Mouse (Mus musculus): ENCODE data around the gene Fkbp1a. TPM values are rescaled to one million over a fixed set of nuclear protein-coding genes. Genes with fewer than 3 reads are reported as not detected.
A peak's percentile ranks its signal among the peaks of the same experiment; 100 is the strongest.

The Fkbp1a gene
- total RNA-seq, 2 experiments from 2014 or later = 558 to 568 TPM

DNA sequence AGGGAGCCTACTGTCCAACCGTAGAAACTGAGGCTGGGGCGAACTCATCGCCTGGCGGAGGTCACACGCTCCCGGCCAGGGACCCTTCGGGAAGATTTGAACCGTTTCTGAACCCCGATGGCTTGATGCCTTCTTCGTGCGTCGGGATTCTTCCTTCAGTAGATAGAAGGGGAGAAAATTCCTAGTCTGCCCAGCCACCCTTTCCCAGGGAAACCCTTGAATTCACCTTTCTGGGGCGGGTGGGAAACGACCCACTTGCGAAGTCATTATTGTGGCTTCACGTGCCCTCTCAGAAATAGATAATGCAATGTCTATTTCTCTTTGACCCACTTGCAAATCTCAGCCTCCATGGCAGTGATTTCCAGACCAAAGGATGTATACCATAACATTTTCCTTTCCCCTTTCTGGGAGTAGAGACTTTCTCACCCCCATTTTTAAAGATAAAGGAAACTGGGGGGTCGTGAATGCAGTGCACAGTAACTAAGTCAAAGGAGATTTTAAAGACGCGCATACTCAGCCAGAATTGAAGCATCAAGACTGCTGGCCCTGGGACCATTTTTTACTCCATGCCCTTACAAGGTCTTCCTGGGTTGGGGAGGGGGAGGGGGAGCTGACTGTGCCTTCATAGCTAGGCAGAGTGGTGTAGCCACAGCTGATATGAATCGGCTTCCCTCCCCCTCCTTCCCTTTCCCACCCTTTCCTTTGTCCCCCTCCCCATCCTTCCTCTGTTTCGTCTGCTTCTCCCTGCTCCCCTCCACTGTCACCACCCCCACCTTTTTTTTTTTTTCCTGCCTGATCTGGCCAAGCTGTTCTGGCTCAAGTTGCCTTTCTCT, 996 bp downstream of the Fkbp1a start:
- DNase-seq (ENCODE audit: extremely low spot score in 1 of 2, low spot score in 2 of 2) = peak in 1 of 2 experiments; percentile 79
- intact Hi-C loops (cut with DNase I) = no loop called here

DNA sequence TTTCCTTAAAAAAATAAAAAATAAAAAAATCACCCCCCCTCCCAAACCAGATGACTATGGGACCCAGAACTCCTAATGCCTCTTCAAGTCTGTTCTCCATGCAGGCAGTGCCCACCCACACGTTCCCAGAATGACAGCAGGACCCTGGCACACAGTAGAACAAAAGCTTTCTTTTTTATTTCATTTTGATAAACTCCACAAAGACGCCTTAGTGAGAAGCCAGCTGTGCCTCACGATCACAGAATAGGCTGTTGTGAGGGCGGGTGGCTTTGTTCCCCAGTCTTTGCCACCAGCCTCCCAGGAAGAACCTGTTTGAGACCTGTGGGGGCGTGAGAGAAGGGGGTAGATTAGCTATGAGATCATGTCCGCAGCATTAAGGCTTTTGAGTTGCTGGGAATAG, 2.4 kb downstream of the Fkbp1a start:
- intact Hi-C loops (cut with DNase I) = loop anchor here (5.0 kb wide), 2 partner anchors 32 to 47 kb away; no protein-coding TSS in a partner anchor
- no peak for DNase-seq (ENCODE audit: extremely low spot score in 1 of 2, low spot score in 2 of 2)

DNA sequence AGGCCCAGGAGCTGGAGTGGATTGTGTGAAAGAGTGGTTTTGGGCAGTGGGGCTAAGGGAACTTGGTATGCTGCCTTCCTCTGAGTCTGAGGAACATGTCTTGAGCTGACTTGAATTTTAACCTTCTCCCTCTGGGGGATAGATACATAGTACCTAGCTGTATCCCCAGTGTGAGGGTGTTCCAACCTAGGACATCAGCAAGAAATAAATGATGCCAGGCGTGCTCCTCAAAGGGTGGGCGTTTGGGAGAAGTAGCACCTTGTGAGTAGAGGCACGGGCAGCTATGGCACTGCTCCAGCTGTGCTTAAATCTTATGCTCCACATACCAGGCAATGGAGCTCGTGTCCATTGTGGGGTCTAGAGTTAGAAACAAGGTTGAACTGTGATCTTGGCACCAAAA, 4.3 kb downstream of the Fkbp1a start:
- no peak for DNase-seq (ENCODE audit: extremely low spot score in 1 of 2, low spot score in 2 of 2)
- intact Hi-C loops (cut with DNase I) = loop anchor here (5.0 kb wide), 2 partner anchors 34 to 49 kb away; no protein-coding TSS in a partner anchor

DNA sequence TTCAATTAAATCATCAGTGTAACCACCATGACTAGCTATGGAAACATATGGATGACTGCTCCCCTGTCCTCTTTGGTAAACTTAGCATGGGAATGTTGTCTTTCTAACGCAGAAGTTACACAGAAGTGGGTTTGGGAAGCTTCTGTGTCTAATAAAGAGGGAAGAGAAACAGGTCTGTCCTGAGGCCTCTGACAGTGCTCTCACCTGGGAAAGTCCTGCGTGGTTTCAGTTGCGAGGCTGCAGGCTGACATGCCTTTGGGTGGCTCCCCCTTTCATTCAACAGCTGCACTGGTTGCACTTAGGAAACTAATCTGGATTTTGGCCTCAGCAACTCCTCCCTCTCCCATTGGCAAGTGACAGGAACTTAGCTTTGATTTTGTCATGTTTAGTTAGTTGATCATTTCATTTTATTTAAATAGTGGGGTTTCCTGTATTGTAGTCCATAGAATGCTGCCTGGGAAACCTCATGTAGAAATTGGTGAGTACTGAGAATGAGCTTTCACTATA, 7.4 kb downstream of the Fkbp1a start:
- no peak for DNase-seq (ENCODE audit: extremely low spot score in 1 of 2, low spot score in 2 of 2)
- intact Hi-C loops (cut with DNase I) = loop anchor here (5.0 kb wide), 2 partner anchors 37 to 52 kb away; no protein-coding TSS in a partner anchor

DNA sequence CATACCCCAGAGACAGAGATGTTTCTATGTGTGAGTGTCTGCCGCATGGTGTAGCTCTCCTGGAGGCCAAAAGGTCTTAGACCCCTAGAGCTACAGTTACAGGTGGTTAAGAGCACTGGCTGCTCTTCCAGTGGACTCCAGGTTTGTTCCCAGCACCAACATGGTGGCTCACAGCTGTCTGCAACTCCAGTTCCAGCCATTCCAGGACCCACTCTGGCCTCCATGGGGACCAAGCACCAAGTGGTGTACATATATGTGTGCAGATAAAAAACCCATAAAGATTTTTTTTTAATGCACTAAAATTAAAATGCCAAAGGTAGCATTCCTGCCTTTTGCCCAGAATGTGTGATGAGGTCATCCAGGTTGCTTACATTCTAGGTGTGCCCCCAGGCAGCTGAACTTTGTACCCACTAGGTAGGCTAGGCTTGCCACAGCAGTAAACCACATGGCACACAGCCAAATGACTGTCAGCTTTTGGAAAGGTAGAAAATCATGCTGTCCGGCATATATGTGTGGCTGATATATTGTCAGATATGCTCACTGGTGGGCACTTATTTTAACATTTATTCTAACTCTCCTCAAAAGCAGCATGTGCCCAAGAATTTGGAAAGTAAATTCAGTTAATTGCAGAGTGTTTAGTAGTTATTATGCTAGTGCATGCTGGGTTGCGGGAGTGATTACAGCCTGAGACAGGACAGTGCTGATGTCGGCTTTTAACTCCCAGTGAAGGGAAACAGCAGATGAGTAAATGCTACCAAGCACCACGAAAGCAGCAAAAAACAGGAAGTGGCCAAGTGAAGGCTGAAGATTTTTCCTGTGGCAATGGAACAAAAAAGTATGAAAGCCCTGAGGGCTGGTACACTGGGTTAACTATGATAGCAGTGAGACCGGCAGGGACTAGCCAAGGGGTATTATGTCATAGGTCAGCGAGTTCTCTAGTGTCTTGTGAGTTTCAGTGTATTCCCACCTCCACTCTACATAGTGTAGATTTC, 20.9 kb downstream of the Fkbp1a start:
- intact Hi-C loops (cut with DNase I) = no loop called here
- no peak for DNase-seq (ENCODE audit: extremely low spot score in 1 of 2, low spot score in 2 of 2)

DNA sequence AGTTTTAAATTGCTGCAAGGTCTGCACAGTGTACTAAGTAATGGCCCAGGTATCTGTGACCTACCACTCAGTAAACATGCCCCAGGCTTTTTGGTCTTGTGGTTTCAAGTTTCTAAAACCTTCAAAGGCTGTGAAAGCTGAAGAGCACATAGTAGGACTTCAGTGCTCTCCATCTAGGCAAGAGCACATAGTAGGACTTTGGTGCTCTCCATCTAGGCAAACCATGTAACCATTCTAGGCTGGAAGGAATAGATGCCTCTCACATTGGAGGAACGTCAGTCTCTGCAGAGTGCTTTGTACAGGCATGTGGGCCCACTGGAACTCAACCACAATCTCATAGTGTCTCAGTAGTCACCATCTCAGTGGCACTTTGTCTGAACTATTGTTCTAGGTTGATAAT, 21.7 kb downstream of the Fkbp1a start:
- no peak for DNase-seq (ENCODE audit: extremely low spot score in 1 of 2, low spot score in 2 of 2)
- intact Hi-C loops (cut with DNase I) = no loop called here

DNA sequence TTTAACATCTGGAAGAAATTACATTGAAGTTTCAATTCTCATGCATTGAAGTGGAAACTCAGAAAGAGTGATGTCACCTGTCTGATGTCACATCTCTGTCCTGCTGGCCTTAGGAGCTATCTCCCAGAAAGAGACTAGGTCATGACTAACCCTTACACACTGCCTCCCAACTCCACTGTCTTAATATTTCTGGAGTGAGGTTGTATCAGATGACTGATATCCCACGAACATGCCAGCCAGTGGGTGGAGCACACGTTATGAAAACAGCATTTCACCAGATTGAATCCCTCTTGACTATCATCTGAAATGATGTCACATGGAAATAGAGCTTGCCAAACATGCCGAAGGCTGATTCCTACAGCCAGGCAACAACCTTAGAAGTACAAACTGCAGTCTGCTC, 22.7 kb downstream of the Fkbp1a start:
- DNase-seq (ENCODE audit: extremely low spot score in 1 of 2, low spot score in 2 of 2) = no peak
- intact Hi-C loops (cut with DNase I) = no loop called here

DNA sequence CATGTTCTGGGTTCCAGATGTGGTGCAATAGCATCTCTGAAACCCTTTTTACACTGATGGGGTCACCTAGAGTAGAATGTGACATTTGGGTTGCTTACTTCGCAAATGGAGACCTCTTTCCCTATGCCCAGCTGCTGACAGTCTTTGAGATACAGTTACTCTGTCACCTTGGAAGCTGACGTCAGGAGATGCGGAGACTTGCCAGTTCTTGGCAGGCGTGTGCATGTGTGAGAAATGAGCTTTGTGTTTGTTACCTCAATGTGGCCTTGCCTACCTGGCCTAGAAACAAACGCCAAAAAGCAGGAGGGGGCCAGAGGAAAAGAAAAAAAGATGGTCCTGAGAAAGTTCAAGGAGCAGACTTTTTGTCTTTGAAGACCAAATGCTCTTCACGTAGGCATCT, 24.6 kb downstream of the Fkbp1a start:
- no peak for DNase-seq (ENCODE audit: extremely low spot score in 1 of 2, low spot score in 2 of 2)
- intact Hi-C loops (cut with DNase I) = no loop called here

DNA sequence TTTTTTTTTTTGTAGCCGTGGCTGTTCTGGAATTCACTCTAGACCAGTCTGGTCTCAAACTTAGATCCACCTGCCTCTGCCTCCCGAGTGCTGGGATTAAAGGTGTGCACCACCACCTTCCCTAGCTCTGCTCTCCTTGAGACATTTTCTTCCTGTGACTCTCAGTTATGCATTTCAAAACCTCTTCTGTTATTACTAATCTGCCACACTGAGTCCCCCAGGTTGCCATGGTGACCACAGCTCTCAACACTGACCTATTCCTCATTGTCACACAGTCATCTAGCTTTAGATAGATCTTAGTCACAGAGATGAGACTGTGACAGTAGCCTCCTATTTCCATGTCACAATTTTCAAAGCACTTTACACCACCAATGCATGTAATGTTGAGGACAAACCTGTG, 27.2 kb downstream of the Fkbp1a start:
- DNase-seq (ENCODE audit: extremely low spot score in 1 of 2, low spot score in 2 of 2) = no peak
- intact Hi-C loops (cut with DNase I) = no loop called here

DNA sequence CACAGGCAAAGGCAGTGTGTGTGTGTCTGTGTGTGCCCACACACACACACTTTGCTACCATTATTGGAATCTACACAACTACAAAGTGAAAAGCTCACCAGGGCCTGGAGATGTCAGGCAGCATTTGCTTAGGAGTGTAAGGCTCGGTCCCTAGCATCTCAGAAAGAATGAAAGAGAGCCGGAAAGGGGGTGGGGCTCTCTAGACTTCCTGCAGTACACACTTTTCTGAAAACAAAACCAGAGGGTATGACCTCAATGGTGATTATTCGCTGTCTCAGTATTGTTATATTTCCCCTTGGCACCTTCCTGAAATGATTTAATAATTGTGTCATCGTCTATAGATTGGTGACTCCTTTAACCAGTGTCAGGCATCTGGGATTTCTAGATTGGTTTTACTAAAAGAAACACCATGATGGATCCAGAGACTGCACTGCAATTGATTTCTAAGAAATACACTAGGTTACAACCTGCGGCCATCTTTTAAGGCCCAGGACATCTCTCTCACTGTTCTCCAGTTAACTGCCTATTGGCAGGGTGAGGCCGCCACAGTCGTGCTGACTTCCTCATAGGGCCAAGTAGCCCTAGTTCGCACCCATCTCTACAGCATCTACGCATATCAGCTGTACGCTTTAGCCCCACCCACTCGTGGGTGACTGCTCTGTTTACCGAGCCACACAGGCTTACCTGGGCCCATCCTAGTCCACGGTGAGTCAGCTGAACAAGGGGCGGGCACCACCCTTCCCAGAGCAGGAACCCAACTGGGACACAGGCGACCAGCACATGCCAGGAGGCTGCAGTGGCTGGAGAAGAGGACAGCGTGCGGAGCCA, 29.8 kb downstream of the Fkbp1a start, which contains the start of gene Sdcbp2:
Gene Sdcbp2 (plus strand): TSS at position 750 of the 828 bp plus-strand sequence.
- no peak for DNase-seq (ENCODE audit: extremely low spot score in 1 of 2, low spot score in 2 of 2)
- intact Hi-C loops (cut with DNase I) = loop anchor here (10.0 kb wide), 2 partner anchors 133 to 163 kb away; partner anchors contain the start of gene Tmem74b

DNA sequence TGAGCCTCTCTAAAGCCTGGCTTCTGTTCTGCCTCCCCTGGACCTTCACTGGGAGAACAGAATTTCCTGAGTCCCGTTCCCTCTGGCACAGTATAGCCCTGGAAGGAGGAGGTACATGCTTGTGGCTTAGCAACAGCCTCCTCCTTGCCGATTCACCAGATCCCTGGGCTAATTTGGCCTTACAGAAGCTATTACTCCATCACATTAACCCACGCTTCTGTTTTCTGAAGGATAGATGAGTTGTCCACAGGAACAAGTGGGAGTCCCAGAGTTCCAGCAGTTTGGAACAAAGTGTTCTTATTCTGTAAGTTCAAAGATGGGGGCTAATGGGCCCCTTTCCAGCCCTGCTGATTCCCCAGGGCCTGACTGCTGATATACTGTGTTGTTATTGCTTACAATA, 31.4 kb downstream of the Fkbp1a start:
- intact Hi-C loops (cut with DNase I) = loop anchor here (10.0 kb wide), 2 partner anchors 131 to 161 kb away; partner anchors contain the start of gene Tmem74b
- DNase-seq (ENCODE audit: extremely low spot score in 1 of 2, low spot score in 2 of 2) = no peak

DNA sequence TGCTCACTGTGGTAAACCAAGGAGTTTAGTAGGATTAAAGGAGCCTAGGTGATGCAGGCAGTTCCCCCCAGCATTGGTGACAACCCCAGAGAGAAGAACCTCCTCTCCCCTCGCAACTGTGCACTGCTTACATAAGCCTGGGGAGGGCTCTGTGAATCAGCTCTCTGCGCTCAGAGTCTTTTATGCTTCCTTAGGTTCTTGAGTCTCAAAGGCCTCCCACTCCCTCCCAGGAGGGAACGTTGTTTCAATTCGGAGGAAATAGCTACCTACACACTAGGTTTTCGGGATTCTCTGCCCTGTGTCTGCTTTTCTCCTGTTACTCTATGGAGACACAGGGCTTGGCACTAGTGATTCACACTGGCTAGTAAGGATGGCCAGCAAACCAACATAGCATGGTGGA, 32.3 kb downstream of the Fkbp1a start:
- DNase-seq (ENCODE audit: extremely low spot score in 1 of 2, low spot score in 2 of 2) = no peak
- intact Hi-C loops (cut with DNase I) = loop anchor here (10.0 kb wide), 2 partner anchors 130 to 160 kb away; partner anchors contain the start of gene Tmem74b

DNA sequence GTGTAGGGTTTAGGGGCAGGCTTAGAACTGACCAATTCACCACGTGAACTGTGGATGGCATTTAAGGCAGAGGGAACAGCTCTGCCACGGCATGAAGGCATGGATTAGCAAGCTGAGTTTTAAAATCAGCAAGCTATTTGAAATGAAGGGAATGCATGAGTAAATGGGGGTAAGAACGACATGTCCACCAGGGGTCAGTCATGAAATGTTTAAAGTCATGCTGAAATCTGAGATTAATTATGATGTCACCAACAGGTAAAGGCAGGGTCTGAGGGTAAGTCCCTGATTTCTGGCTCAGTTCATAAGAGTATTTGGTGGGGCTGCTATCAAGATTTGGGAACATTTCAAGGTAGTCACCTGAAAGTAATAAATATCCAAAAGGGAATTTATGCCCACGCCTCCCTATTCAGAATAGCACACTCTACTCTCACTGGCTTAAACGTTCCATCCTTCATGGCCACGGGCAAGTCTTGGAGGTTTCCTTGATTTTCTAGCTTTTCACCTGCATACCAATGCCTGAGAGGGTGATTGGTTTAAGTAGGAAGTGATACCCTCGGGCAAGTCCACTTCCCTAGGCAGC, 32.9 kb downstream of the Fkbp1a start:
- intact Hi-C loops (cut with DNase I) = loop anchor here (10.0 kb wide), 2 partner anchors 130 to 160 kb away; partner anchors contain the start of gene Tmem74b

DNA sequence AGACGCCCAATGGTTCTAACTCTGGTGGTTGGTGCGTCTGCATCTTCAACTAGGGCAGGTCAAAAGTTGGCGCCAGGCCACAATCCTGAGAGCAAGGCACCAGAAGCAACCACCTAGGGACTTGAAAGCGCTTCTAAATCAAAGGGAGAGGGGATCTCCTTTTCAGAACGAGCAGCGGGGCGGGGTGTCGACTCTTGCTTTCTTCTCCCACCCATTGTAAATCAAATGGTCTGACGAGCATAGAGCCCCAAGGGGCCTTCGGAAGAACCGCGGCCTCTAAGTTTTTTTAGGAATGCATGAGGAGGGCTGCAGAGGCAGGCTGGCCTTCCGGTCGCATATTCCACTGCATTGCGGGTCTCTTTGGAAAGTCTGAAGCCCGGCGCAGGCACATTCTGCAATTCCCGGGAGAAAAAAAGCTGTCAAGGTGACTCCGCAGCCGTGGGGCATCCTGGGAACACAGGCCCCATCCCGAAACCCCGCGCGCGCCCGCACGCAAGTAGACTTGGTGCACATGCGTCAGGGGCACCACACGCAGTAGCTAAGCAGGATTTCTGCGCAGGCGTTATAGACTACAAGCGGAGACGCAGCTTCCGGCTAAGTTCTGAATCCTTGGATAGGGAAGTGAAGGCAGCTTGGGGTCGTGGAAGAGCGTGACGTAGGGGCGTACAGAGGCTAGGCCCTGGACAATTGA, 33.6 kb downstream of the Fkbp1a start:
- DNase-seq (ENCODE audit: extremely low spot score in 1 of 2, low spot score in 2 of 2) = peak; percentile 91 to 93
- intact Hi-C loops (cut with DNase I) = loop anchor here (10.0 kb wide), 2 partner anchors 129 to 159 kb away; partner anchors contain the start of gene Tmem74b

More for the DNA sequence above, 32.9 kb downstream of the Fkbp1a start:
- peak in 1 of 2 experiments; percentile 38 for DNase-seq (ENCODE audit: extremely low spot score in 1 of 2, low spot score in 2 of 2)

DNA sequence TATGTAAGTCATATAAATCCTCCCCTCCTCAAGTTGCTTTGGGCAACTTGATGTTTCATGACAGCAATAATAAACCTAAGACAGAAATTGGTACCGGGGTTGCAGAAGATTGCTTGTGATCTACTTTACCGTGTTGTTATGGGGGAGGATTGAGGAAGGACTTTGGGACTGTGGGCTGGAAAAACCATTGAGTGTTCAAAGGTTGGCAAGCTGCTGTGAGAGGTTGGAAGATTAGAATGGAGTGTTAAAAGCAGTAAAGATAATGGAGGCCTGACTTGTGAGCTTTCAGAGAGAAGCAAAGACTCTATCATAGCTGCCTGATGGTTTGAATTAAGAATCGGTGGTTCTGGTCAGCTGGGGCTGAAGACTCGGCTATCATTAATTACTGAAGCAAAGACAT, 36.9 kb downstream of the Fkbp1a start:
- DNase-seq (ENCODE audit: extremely low spot score in 1 of 2, low spot score in 2 of 2) = no peak
- intact Hi-C loops (cut with DNase I) = loop anchor here (10.0 kb wide), 2 partner anchors 126 to 156 kb away; partner anchors contain the start of gene Tmem74b

DNA sequence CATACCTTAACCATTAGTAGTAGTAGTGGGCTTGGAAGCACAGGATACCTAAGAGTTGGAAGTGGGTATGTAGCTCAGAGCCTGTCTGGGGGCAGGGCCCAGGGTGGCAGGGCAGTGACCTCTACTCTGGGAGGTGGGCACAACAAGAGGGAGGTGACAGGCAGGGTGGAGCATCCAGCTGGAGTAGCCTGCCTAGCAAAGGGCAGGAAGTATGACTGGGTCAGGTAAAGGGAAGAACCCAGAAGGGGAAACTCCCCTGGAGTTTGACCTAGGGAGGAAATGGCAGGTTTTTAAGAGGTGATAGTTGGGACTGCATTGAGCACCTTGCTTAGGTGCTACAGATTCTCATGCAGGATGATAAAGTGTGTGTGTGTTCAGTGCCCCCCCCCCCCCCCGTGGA, 38.7 kb downstream of the Fkbp1a start:
- intact Hi-C loops (cut with DNase I) = no loop called here

DNA sequence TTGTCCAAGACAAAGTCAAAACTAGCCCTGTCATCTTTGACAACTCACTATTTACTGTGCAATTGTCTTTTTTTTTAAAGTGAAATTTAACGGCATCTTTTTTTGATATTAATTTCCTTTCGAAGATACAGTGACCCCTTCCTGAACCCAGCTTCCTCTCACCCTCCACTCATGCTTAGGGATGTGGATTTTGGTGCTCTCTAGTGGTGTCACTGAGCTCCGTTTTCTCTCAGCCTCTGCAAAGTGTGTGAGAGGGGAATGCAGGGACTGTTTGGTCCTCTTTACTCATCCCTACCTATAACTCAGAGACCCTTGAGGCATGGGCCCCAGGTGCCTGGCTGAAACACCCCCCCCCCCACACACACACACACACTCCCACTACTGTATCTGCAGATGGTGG, 43.7 kb downstream of the Fkbp1a start:
- DNase-seq (ENCODE audit: extremely low spot score in 1 of 2, low spot score in 2 of 2) = no peak
- intact Hi-C loops (cut with DNase I) = no loop called here

More for the DNA sequence above, 38.7 kb downstream of the Fkbp1a start:
- DNase-seq (ENCODE audit: extremely low spot score in 1 of 2, low spot score in 2 of 2) = no peak

Data from left cerebral cortex, postnatal 10 days (tissue).